Mouse (Mus musculus): ENCODE results near the gene Mon1a. TPM values are rescaled to one million over a fixed set of nuclear protein-coding genes. Genes with fewer than 3 reads are reported as not detected.

Gene Mon1a
- polyA plus RNA-seq, 2 experiments = 12.3 to 20.0 TPM

GRCm38 (mm10) chr9:107864493-107864892 lies 23.5 kb upstream of the Mon1a start:
- WGBS = 70% methylated on average over 1 of the region's 1 CpGs
- Histone ChIP-seq H3K9me3 (ENCODE audit: control insufficient read depth, low read length) (no peaks in the 10 kb centered on the region), H3K9ac (ENCODE audit: low read depth, low read length, severe bottlenecking) (no peak overlapping the region), H3K27me3 (ENCODE audit: control insufficient read depth, insufficient read depth, low read length) (no peaks in the 10 kb centered on the region), H3K4me1 (ENCODE audit: control insufficient read depth, insufficient read depth, low read length) (no peaks in the 10 kb centered on the region), H3K27ac (replicated peaks; ENCODE audit: low read depth, low read length) (no peak overlapping the region), H3K4me3 (replicated peaks; ENCODE audit: low read length) (no peak overlapping the region), H3K4me2 (replicated peaks; ENCODE audit: low read depth, low read length, severe bottlenecking) (no peak overlapping the region), H3K36me3 (ENCODE audit: control insufficient read depth, insufficient read depth, low read length) (peaks cover 23% of the 10 kb centered on the region)
- ATAC-seq (ENCODE audit: low FRiP score, low read depth) = no peak
- TF ChIP-seq POLR2A (IDR thresholded peaks at IDR 0.05; ENCODE audit: borderline replicate concordance, extremely low read depth, insufficient read depth, insufficient read length) = no peak
- no peak for DNase-seq (ENCODE audit: low spot score)

- ATAC-seq (ENCODE audit: low FRiP score, low read depth) = no peak
- H3K27me3 ChIP-seq (ENCODE audit: control insufficient read depth, insufficient read depth, low read length) = no peaks in the 10 kb centered on the region
- H3K36me3 ChIP-seq (ENCODE audit: control insufficient read depth, insufficient read depth, low read length) = peaks cover 24% of the 10 kb centered on the region; the same call in 1 of the 2 replicates
- no peak overlapping the region for H3K27ac ChIP-seq (replicated peaks; ENCODE audit: low read depth, low read length)
- no peaks in the 10 kb centered on the region for H3K9me3 ChIP-seq (ENCODE audit: control insufficient read depth, low read length)
- H3K4me1 ChIP-seq (ENCODE audit: control insufficient read depth, insufficient read depth, low read length) = 0 out of 2 replicates have a peak, but pooled peaks cover under 1% of the 10 kb centered on the region
- no peak overlapping the region for H3K4me2 ChIP-seq (replicated peaks; ENCODE audit: low read depth, low read length, severe bottlenecking)
- WGBS = 98% methylated on average over 2 of the region's 2 CpGs
- DNase-seq (ENCODE audit: low spot score) = no peak
- H3K9ac ChIP-seq (ENCODE audit: low read depth, low read length, severe bottlenecking) = no peak overlapping the region
- no peak overlapping the region for H3K4me3 ChIP-seq (replicated peaks; ENCODE audit: low read length)
- no peak for TF ChIP-seq POLR2A (IDR thresholded peaks at IDR 0.05; ENCODE audit: borderline replicate concordance, extremely low read depth, insufficient read depth, insufficient read length)
Measured at GRCm38 (mm10) chr9:107866081-107866480, 21.9 kb upstream of the Mon1a start.

GRCm38 (mm10) chr9:107872350-107873098 lies 15.4 kb upstream of the Mon1a start:
- Histone ChIP-seq H3K4me1 (ENCODE audit: control insufficient read depth, insufficient read depth, low read length) (peaks cover 12% of the 10 kb centered on the region), H3K9me3 (ENCODE audit: control insufficient read depth, low read length) (no peaks in the 10 kb centered on the region), H3K27ac (replicated peaks; ENCODE audit: low read depth, low read length) (peak overlapping the region; percentile 94), H3K4me2 (replicated peaks; ENCODE audit: low read depth, low read length, severe bottlenecking) (peak overlapping the region; percentile 68), H3K36me3 (ENCODE audit: control insufficient read depth, insufficient read depth, low read length) (peaks cover 8% of the 10 kb centered on the region; the same call in 1 of the 2 replicates), H3K9ac (ENCODE audit: low read depth, low read length, severe bottlenecking) (peak overlapping the region; percentile 99), H3K27me3 (ENCODE audit: control insufficient read depth, insufficient read depth, low read length) (no peaks in the 10 kb centered on the region), H3K4me3 (replicated peaks; ENCODE audit: low read length) (peak overlapping the region; percentile 97)
- ATAC-seq (ENCODE audit: low FRiP score, low read depth) (peak; percentile 100), DNase-seq (ENCODE audit: low spot score) (peak; percentile 95)
- under 1% methylated on average over 75 of the region's 80 CpGs for WGBS
- TF ChIP-seq POLR2A (IDR thresholded peaks at IDR 0.05; ENCODE audit: borderline replicate concordance, extremely low read depth, insufficient read depth, insufficient read length) = peak; percentile 95

- no peak for DNase-seq (ENCODE audit: low spot score)
- Histone ChIP-seq H3K9ac (ENCODE audit: low read depth, low read length, severe bottlenecking) (peak within 1 kb of the TSS; percentile 99), H3K4me3 (replicated peaks; ENCODE audit: low read length) (peak within 1 kb of the TSS; percentile 97), H3K27ac (replicated peaks; ENCODE audit: low read depth, low read length) (peak within 1 kb of the TSS; percentile 94), H3K4me2 (replicated peaks; ENCODE audit: low read depth, low read length, severe bottlenecking) (peak within 1 kb of the TSS; percentile 68), H3K4me1 (ENCODE audit: control insufficient read depth, insufficient read depth, low read length) (peaks cover 12% of the 10 kb centered on the region), H3K36me3 (ENCODE audit: control insufficient read depth, insufficient read depth, low read length) (peaks cover 6% of the 10 kb centered on the region; the same call in 1 of the 2 replicates), H3K27me3 (ENCODE audit: control insufficient read depth, insufficient read depth, low read length) (no peaks in the 10 kb centered on the region), H3K9me3 (ENCODE audit: control insufficient read depth, low read length) (no peaks in the 10 kb centered on the region)
- 8% methylated on average over 14 of the region's 14 CpGs for WGBS
- TF ChIP-seq POLR2A (IDR thresholded peaks at IDR 0.05; ENCODE audit: borderline replicate concordance, extremely low read depth, insufficient read depth, insufficient read length) = no peak
- ATAC-seq (ENCODE audit: low FRiP score, low read depth) = no peak
Measured at GRCm38 (mm10) chr9:107873137-107873536, 14.8 kb upstream of the Mon1a start, which contains the start of gene Rbm6. Gene Rbm6 (minus strand): TSS chr9:107873237.

- Histone ChIP-seq H3K4me1 (ENCODE audit: control insufficient read depth, insufficient read depth, low read length) (no peaks in the 10 kb centered on the region), H3K36me3 (ENCODE audit: control insufficient read depth, insufficient read depth, low read length) (no peaks in the 10 kb centered on the region), H3K4me3 (replicated peaks; ENCODE audit: low read length) (no peak overlapping the region), H3K4me2 (replicated peaks; ENCODE audit: low read depth, low read length, severe bottlenecking) (no peak overlapping the region), H3K27me3 (ENCODE audit: control insufficient read depth, insufficient read depth, low read length) (no peaks in the 10 kb centered on the region), H3K9me3 (ENCODE audit: control insufficient read depth, low read length) (no peaks in the 10 kb centered on the region), H3K27ac (replicated peaks; ENCODE audit: low read depth, low read length) (no peak overlapping the region), H3K9ac (ENCODE audit: low read depth, low read length, severe bottlenecking) (no peak overlapping the region)
- ATAC-seq (ENCODE audit: low FRiP score, low read depth) (no peak), DNase-seq (ENCODE audit: low spot score) (no peak)
- 57% methylated on average over 4 of the region's 4 CpGs for WGBS
- TF ChIP-seq POLR2A (IDR thresholded peaks at IDR 0.05; ENCODE audit: borderline replicate concordance, extremely low read depth, insufficient read depth, insufficient read length) = no peak
Measured at GRCm38 (mm10) chr9:107880411-107880810, 7.5 kb upstream of the Mon1a start.
